Mouse (Mus musculus): Measurements from ENCODE around the gene Ddx52.

Gene Ddx52

GRCm38 (mm10) chr11:83941950-83942840 lies at the start of gene Ddx52:
Gene Ddx52, plus strand, starts transcription at chr11:83942062.
- peak; percentile 76 to 79 for DNase-seq

GRCm38 (mm10) chr11:83893325-83893724 lies 48.5 kb upstream of the Ddx52 start:
- DNase-seq: no peak

GRCm38 (mm10) chr11:83896430-83897410 lies 45.1 kb upstream of the Ddx52 start:
- DNase-seq: no peak

- no peak for DNase-seq
Observed at GRCm38 (mm10) chr11:83897569-83897968, 44.3 kb upstream of the Ddx52 start.

- DNase-seq: no peak
Observed at GRCm38 (mm10) chr11:83902812-83903211, 39.0 kb upstream of the Ddx52 start.

GRCm38 (mm10) chr11:83905756-83906155 lies 36.1 kb upstream of the Ddx52 start:
- DNase-seq: no peak

- no peak for DNase-seq
Observed at GRCm38 (mm10) chr11:83908376-83908775, 33.5 kb upstream of the Ddx52 start.

- no peak for DNase-seq
Observed at GRCm38 (mm10) chr11:83913824-83914311, 28.0 kb upstream of the Ddx52 start.

GRCm38 (mm10) chr11:83914501-83914900 lies 27.4 kb upstream of the Ddx52 start:
- DNase-seq: no peak

- no peak for DNase-seq
Observed at GRCm38 (mm10) chr11:83922600-83922999, 19.3 kb upstream of the Ddx52 start.

GRCm38 (mm10) chr11:83927097-83927496 lies 14.8 kb upstream of the Ddx52 start:
- no peak for DNase-seq

GRCm38 (mm10) chr11:83932506-83933106 lies 9.3 kb upstream of the Ddx52 start:
- no peak for DNase-seq

- no peak for DNase-seq
Observed at GRCm38 (mm10) chr11:83933376-83933775, 8.5 kb upstream of the Ddx52 start.

- peak; percentile 10 for DNase-seq
Observed at GRCm38 (mm10) chr11:83935986-83936665, 5.7 kb upstream of the Ddx52 start.

GRCm38 (mm10) chr11:83938556-83938955 lies 3.3 kb upstream of the Ddx52 start:
- DNase-seq: no peak

- DNase-seq: no peak
Observed at GRCm38 (mm10) chr11:83956822-83957221, 15.0 kb downstream of the Ddx52 start.

- no peak for DNase-seq
Observed at GRCm38 (mm10) chr11:83961983-83962382, 20.1 kb downstream of the Ddx52 start.

- DNase-seq: peak; percentile 87 to 88
Observed at GRCm38 (mm10) chr11:83963991-83964921, 22.4 kb downstream of the Ddx52 start, which contains the start of gene Synrg. Gene Synrg, plus strand, starts transcription at chr11:83964428.

GRCm38 (mm10) chr11:83967436-83968204 lies 25.8 kb downstream of the Ddx52 start:
- DNase-seq: peak in 1 of 2 experiments; percentile 3

GRCm38 (mm10) chr11:83968205-83968575 lies 26.3 kb downstream of the Ddx52 start:
- no peak for DNase-seq

Measured in thymus, adult 18-20 months (tissue).